Mouse (Mus musculus) CH12.LX (cell line): ENCODE results near the gene Pwwp2b. TPM values are rescaled to one million over a fixed set of nuclear protein-coding genes. Genes with fewer than 3 reads are reported as not detected.

ENCODE experiments used
- DNase-seq: peaks from one replicate; pipeline ENCODE4 v3.0.0-alpha.2; 2013; ENCODE audit errors: extremely low read depth
- H3K27ac ChIP-seq: 2 replicates; pipeline ENCODE4 v1.5.1; 2012; ENCODE audit warnings: low read depth, mild to moderate bottlenecking, control low read depth, moderate library complexity; ENCODE audit not compliant: insufficient read depth
- H3K27me3 ChIP-seq: replicated peaks from 2 replicates; pipeline ENCODE3; 2012; ENCODE audit warnings: inconsistent platforms
- H3K36me3 ChIP-seq, 2 experiments: replicated peaks in 1 of 2; 2 replicates each; pipeline versions ENCODE3 to v1.6.1; 2012; ENCODE audit warnings: inconsistent platforms in 1 of 2, low read length in 1 of 2, mild to moderate bottlenecking in 1 of 2, mixed read lengths in 1 of 2, moderate library complexity in 1 of 2; ENCODE audit not compliant: control insufficient read depth in 1 of 2, insufficient read depth in 1 of 2
- H3K4me1 ChIP-seq, 2 experiments: 2 replicates each; pipeline ENCODE4 v1.6.1; 2012; ENCODE audit warnings: inconsistent platforms in 1 of 2, moderate library complexity in 1 of 2; ENCODE audit not compliant: insufficient read depth in 2 of 2, control insufficient read depth in 1 of 2
- H3K4me2 ChIP-seq: 2 replicates; pipeline ENCODE4 v1.6.1; 2012; ENCODE audit warnings: low read depth, mild to moderate bottlenecking, control low read depth; ENCODE audit not compliant: poor library complexity, insufficient read depth, severe bottlenecking
- H3K4me3 ChIP-seq, 3 experiments: fragments of 150-350 bp in 1 of 3; sonication (generic) in 1 of 3; replicated peaks in 1 of 3; 2 replicates each; pipeline versions ENCODE3 to v1.5.1; 2011 to 2012; ENCODE audit warnings: low read depth in 2 of 3, low read length in 2 of 3, mild to moderate bottlenecking in 2 of 3, moderate library complexity in 2 of 3, control low read depth in 1 of 3, improper control_type of control experiment in 1 of 3, inconsistent platforms in 1 of 3, mixed read lengths in 1 of 3; ENCODE audit not compliant: poor library complexity in 1 of 3
- H3K79me2 ChIP-seq: replicated peaks from 2 replicates; pipeline ENCODE4 v1.6.1; 2012; ENCODE audit warnings: mild to moderate bottlenecking, moderate library complexity; ENCODE audit not compliant: control insufficient read depth, poor library complexity, insufficient read depth, severe bottlenecking; ENCODE audit errors: extremely low read depth
- H3K9ac ChIP-seq: 2 replicates; pipeline ENCODE4 v1.6.1; 2012; ENCODE audit warnings: low read depth, mild to moderate bottlenecking, control low read depth, moderate library complexity; ENCODE audit not compliant: insufficient read depth
- H3K9me3 ChIP-seq: replicated peaks from 2 replicates; pipeline ENCODE3; 2012; ENCODE audit warnings: low read length, inconsistent platforms, mixed read lengths
- BHLHE40 ChIP-seq: IDR thresholded peaks from 2 replicates; pipeline ENCODE4 v1.6.1; 2011; ENCODE audit warnings: mild to moderate bottlenecking, low read depth, low read length, improper control_type of control experiment
- CHD1 ChIP-seq: IDR thresholded peaks from 2 replicates; pipeline ENCODE4 v1.6.1; 2012; ENCODE audit warnings: low read depth, low read length, improper control_type of control experiment, inconsistent platforms
- CHD2 ChIP-seq: IDR thresholded peaks from 2 replicates; pipeline ENCODE4 v1.6.1; 2011; ENCODE audit warnings: low read length, improper control_type of control experiment
- E2F4 ChIP-seq: IDR thresholded peaks from 2 replicates; pipeline ENCODE4 v1.6.1; 2011; ENCODE audit warnings: low read depth, low read length, improper control_type of control experiment; ENCODE audit not compliant: insufficient replicate concordance
- ELF1 ChIP-seq: IDR thresholded peaks from 2 replicates; pipeline ENCODE4 v1.6.1; 2014; ENCODE audit warnings: low read depth, mild to moderate bottlenecking, inconsistent platforms, low read length, improper control_type of control experiment
- GABPA ChIP-seq: IDR thresholded peaks from 2 replicates; pipeline ENCODE4 v1.6.1; 2012; ENCODE audit warnings: low read depth, low read length, improper control_type of control experiment, inconsistent platforms; ENCODE audit not compliant: insufficient replicate concordance
- IRF4 ChIP-seq: IDR thresholded peaks from 2 replicates; pipeline ENCODE4 v1.6.1; 2014; ENCODE audit warnings: low read depth, mild to moderate bottlenecking, inconsistent platforms, low read length, improper control_type of control experiment
- JUN ChIP-seq: IDR thresholded peaks from 2 replicates; pipeline ENCODE4 v1.6.1; 2011; ENCODE audit warnings: low read depth, mild to moderate bottlenecking, low read length, improper control_type of control experiment, moderate library complexity; ENCODE audit not compliant: insufficient read depth
- MAFK ChIP-seq: IDR thresholded peaks from 2 replicates; pipeline ENCODE4 v1.6.1; 2011; ENCODE audit warnings: low read length, improper control_type of control experiment; ENCODE audit not compliant: insufficient replicate concordance
- MAX ChIP-seq: IDR thresholded peaks from 2 replicates; pipeline ENCODE4 v1.6.1; 2011; ENCODE audit warnings: low read length, improper control_type of control experiment
- MAZ ChIP-seq: IDR thresholded peaks from 2 replicates; pipeline ENCODE4 v1.6.1; 2012; ENCODE audit warnings: low read depth, mild to moderate bottlenecking, inconsistent platforms, low read length, improper control_type of control experiment, moderate library complexity
- NRF1 ChIP-seq: IDR thresholded peaks from 2 replicates; pipeline ENCODE4 v1.6.1; 2014; ENCODE audit warnings: low read depth, mild to moderate bottlenecking, inconsistent platforms, low read length, improper control_type of control experiment, moderate library complexity
- POLR2A ChIP-seq: IDR thresholded peaks from 2 replicates; pipeline ENCODE4 v1.6.1; 2011; ENCODE audit warnings: low read depth, mild to moderate bottlenecking, improper control_type of control experiment, low read length
- RAD21 ChIP-seq: IDR thresholded peaks from 2 replicates; pipeline ENCODE4 v1.6.1; 2011; ENCODE audit warnings: low read depth, mild to moderate bottlenecking, low read length, improper control_type of control experiment, moderate library complexity
- UBTF ChIP-seq: IDR thresholded peaks from 2 replicates; pipeline ENCODE4 v1.6.1; 2012; ENCODE audit warnings: low read depth, mild to moderate bottlenecking, inconsistent platforms, low read length, improper control_type of control experiment, moderate library complexity
- USF2 ChIP-seq: conservative IDR thresholded peaks from 2 replicates; pipeline ENCODE4 v1.6.1; 2011; ENCODE audit warnings: low read depth, low read length, improper control_type of control experiment
- ZKSCAN1 ChIP-seq: IDR thresholded peaks from 2 replicates; pipeline ENCODE4 v1.6.1; 2012; ENCODE audit warnings: low read depth, inconsistent platforms, low read length, improper control_type of control experiment, borderline replicate concordance
- ZMIZ1 ChIP-seq: IDR thresholded peaks from 2 replicates; pipeline ENCODE4 v1.6.1; 2012; ENCODE audit warnings: low read depth, mild to moderate bottlenecking, inconsistent platforms, low read length, improper control_type of control experiment
- ZNF384 ChIP-seq: IDR thresholded peaks from 2 replicates; pipeline ENCODE4 v1.6.1; 2012; ENCODE audit warnings: low read depth, low read length, improper control_type of control experiment, inconsistent platforms
- dilution Hi-C: fragments of 300-500 bp; cut with MboI; formaldehyde crosslinking; loops from 2 replicates; pipeline ENCODE4 v1.14.3; 2020; ENCODE audit warnings: low sequenced_read_pairs; ENCODE audit not compliant: extremely low pct_unique_long_range_greater_than_20kb, extremely low pct_ligation_motif_present
- in situ Hi-C: fragments of 300-500 bp; cut with MboI; formaldehyde crosslinking; loops from 3 replicates; pipeline ENCODE4 v1.14.3; 2019; ENCODE audit warnings: low sequenced_read_pairs, low pct_ligation_motif_present, low pct_unique_long_range_greater_than_20kb, mixed read lengths
- polyA plus RNA-seq: library from polyadenylated mRNA; unstranded; fragments of >175 nt; gene quantifications from 2 replicates; pipeline ENCODE4 v1.2.1, GENCODE M21; 2012; ENCODE audit warnings: low read depth; ENCODE audit not compliant: insufficient read length
- total RNA-seq, 2 experiments: library from RNA; depleted of rRNA; stranded (reverse); fragments of 300-350 nt in 1 of 2; fragments of >200 nt in 1 of 2; gene quantifications; 2 replicates each; pipeline ENCODE4 v1.2.3; 2012 to 2014

Gene Pwwp2b
- total and polyA plus RNA-seq, 3 experiments: 0.08 TPM; not detected in 2

- no peak for TF ChIP-seq GABPA
- no peak for TF ChIP-seq E2F4
- no peak for TF ChIP-seq MAX
- no peak for TF ChIP-seq USF2
- TF ChIP-seq RAD21: no peak
- no peak for TF ChIP-seq BHLHE40
- peak; percentile 42; the same call in 1 of the 2 replicates for TF ChIP-seq ZMIZ1
- no peak for TF ChIP-seq JUN
- TF ChIP-seq ELF1: no peak; the same call in none of the 2 replicates
- TF ChIP-seq IRF4: peak; percentile 43; the same call in 1 of the 2 replicates
Observed at GRCm38 (mm10) chr7:139212754-139213745, 35.2 kb upstream of the Pwwp2b start, which contains the start of the genes Lrrc27 and Stk32c (continued).

GRCm38 (mm10) chr7:139213751-139214150 lies 34.5 kb upstream of the Pwwp2b start:
- peak overlapping the region; percentile 58; the same call in 1 of the 2 replicates for H3K4me2 ChIP-seq
- no peak overlapping the region for H3K27ac ChIP-seq
- no peaks in the 10 kb centered on the region for H3K36me3 ChIP-seq
- in situ Hi-C loops: no loop called here
- H3K9me3 ChIP-seq: no peaks in the 10 kb centered on the region
- dilution Hi-C loops: no loop called here
- peaks cover 0 to 12% of the 10 kb centered on the region in 2 experiments; a peak in 2 of 4 replicates for H3K4me1 ChIP-seq
- no peaks in the 10 kb centered on the region for H3K79me2 ChIP-seq
- H3K27me3 ChIP-seq: peaks cover 77% of the 10 kb centered on the region
- H3K9ac ChIP-seq: peak overlapping the region; percentile 49; the same call in 1 of the 2 replicates
- no peak overlapping the region for H3K4me3 ChIP-seq
- TF ChIP-seq CHD2: no peak
- no peak for TF ChIP-seq MAFK
- TF ChIP-seq, all 38 proteins: peak for 0
- DNase-seq: no peak

GRCm38 (mm10) chr7:139214160-139214559 lies 34.1 kb upstream of the Pwwp2b start:
- in situ Hi-C loops (no loop called here), dilution Hi-C loops (no loop called here)
- no peaks in the 10 kb centered on the region for H3K36me3 ChIP-seq
- TF ChIP-seq JUN: no peak
- TF ChIP-seq ZNF384: no peak
- no peak for TF ChIP-seq ZKSCAN1
- TF ChIP-seq CHD1: no peak
- no peak for TF ChIP-seq E2F4
- no peak for TF ChIP-seq UBTF
- no peak for TF ChIP-seq BHLHE40
- no peak for TF ChIP-seq POLR2A
- TF ChIP-seq RAD21: no peak
- no peak for TF ChIP-seq MAZ
- no peak for TF ChIP-seq NRF1
- no peak overlapping the region for H3K4me3 ChIP-seq
- H3K9me3 ChIP-seq: no peaks in the 10 kb centered on the region
- no peaks in the 10 kb centered on the region for H3K79me2 ChIP-seq
- no peak overlapping the region for H3K27ac ChIP-seq
- no peak overlapping the region for H3K4me2 ChIP-seq
- H3K4me1 ChIP-seq: peaks cover 0 to 12% of the 10 kb centered on the region in 2 experiments; a peak in 2 of 4 replicates
- DNase-seq: no peak
- H3K9ac ChIP-seq: no peak overlapping the region
- peaks cover 77% of the 10 kb centered on the region for H3K27me3 ChIP-seq
